Mouse (Mus musculus) thymus, adult 2 months (tissue): ENCODE results near the gene C2cd3. TPM values are rescaled to one million over a fixed set of nuclear protein-coding genes. Genes with fewer than 3 reads are reported as not detected.

Experiments
- DNase-seq: peaks from one replicate; pipeline ENCODE4 v3.0.0; 2021
- H3K27ac ChIP-seq: fragments of 200-500 bp; 2 replicates; pipeline ENCODE4 v1.5.1; 2012; ENCODE audit warnings: low read length, control low read depth; ENCODE audit not compliant: control insufficient read depth, insufficient read depth
- H3K27me3 ChIP-seq: fragments of 200-500 bp; 2 replicates; pipeline ENCODE4 v1.6.1; 2012; ENCODE audit warnings: mild to moderate bottlenecking, low read length, moderate library complexity, mixed read lengths; ENCODE audit not compliant: control insufficient read depth, insufficient read depth
- H3K36me3 ChIP-seq: fragments of 200-500 bp; 2 replicates; pipeline ENCODE4 v1.6.1; 2012; ENCODE audit warnings: mild to moderate bottlenecking, low read length, moderate library complexity; ENCODE audit not compliant: control insufficient read depth, insufficient read depth
- H3K4me1 ChIP-seq: fragments of 200-500 bp; replicated peaks from 2 replicates; pipeline ENCODE4 v1.6.1; 2012; ENCODE audit warnings: low read length; ENCODE audit not compliant: control insufficient read depth, insufficient read depth
- H3K4me3 ChIP-seq: fragments of 200-500 bp; 2 replicates; pipeline ENCODE4 v1.5.1; 2012; ENCODE audit warnings: mild to moderate bottlenecking, low read length, control low read depth, moderate library complexity; ENCODE audit not compliant: control insufficient read depth, insufficient read depth
- CTCF ChIP-seq: fragments of 200-500 bp; IDR thresholded peaks from 2 replicates; pipeline ENCODE4 v1.5.1; 2012; ENCODE audit warnings: mild to moderate bottlenecking, control low read depth, low read length, moderate library complexity, borderline replicate concordance; ENCODE audit not compliant: control insufficient read depth, poor library complexity, insufficient read depth; ENCODE audit errors: extremely low read depth
- POLR2A ChIP-seq: fragments of 200-500 bp; IDR thresholded peaks from 2 replicates; pipeline ENCODE4 v1.6.1; 2012; ENCODE audit warnings: mild to moderate bottlenecking, low read length, control low read depth, moderate library complexity; ENCODE audit not compliant: control insufficient read depth, poor library complexity, insufficient read depth; ENCODE audit errors: extremely low read depth
- WGBS: fragments of 180-500 bp; shearing (Covaris S2); methylation state at CpG from one replicate; pipeline ENCODE4 v1.1.7; 2018; 5-methylcytosine and 5-hydroxymethylcytosine counted together
- polyA plus RNA-seq: library from polyadenylated mRNA; depleted of rRNA; stranded (reverse); fragments of >200 nt; gene quantifications from 2 replicates; pipeline ENCODE4 v1.2.3, GENCODE M21; 2012; rRNA removed

Gene C2cd3
- polyA plus RNA-seq, 1 experiment: 52.2 TPM

- TF ChIP-seq CTCF (no peak), POLR2A (0 out of 2 replicates have a peak, but pooled peaks have one; percentile 44)
- H3K27ac ChIP-seq: no peak overlapping the region
- 7% methylated on average over 5 of the region's 5 CpGs for WGBS
- H3K36me3 ChIP-seq: peaks cover 23% of the 10 kb centered on the region
- no peak overlapping the region for H3K4me3 ChIP-seq
- H3K27me3 ChIP-seq: no peaks in the 10 kb centered on the region
- peak; percentile 32 for DNase-seq
- peaks cover 23% of the 10 kb centered on the region for H3K4me1 ChIP-seq
These were observed 131.0 kb downstream of the C2cd3 start for GRCm38 (mm10) chr7:100503076-100503475.

GRCm38 (mm10) chr7:100504740-100505487 is 132.9 kb downstream of the C2cd3 start:
- no peak for DNase-seq
- TF ChIP-seq CTCF: no peak
- TF ChIP-seq POLR2A: no peak
- Histone ChIP-seq H3K4me3 (no peak overlapping the region), H3K27me3 (no peaks in the 10 kb centered on the region), H3K4me1 (peaks cover 22% of the 10 kb centered on the region), H3K27ac (no peak overlapping the region), H3K36me3 (peaks cover 5% of the 10 kb centered on the region; the same call in 1 of the 2 replicates)
- WGBS: 74% methylated on average over 13 of the region's 13 CpGs

- no peaks in the 10 kb centered on the region for H3K27me3 ChIP-seq
- no peaks in the 10 kb centered on the region for H3K36me3 ChIP-seq
- no peak for DNase-seq
- TF ChIP-seq POLR2A (no peak), CTCF (no peak)
- H3K4me3 ChIP-seq: no peak overlapping the region
- peaks cover 26% of the 10 kb centered on the region for H3K4me1 ChIP-seq
- WGBS: 80% methylated on average over 4 of the region's 4 CpGs
- H3K27ac ChIP-seq: no peak overlapping the region
These were observed 134.5 kb downstream of the C2cd3 start for GRCm38 (mm10) chr7:100506494-100506893.

GRCm38 (mm10) chr7:100508670-100509069 is 136.6 kb downstream of the C2cd3 start:
- no peaks in the 10 kb centered on the region for H3K27me3 ChIP-seq
- TF ChIP-seq CTCF: no peak
- no peak for TF ChIP-seq POLR2A
- no peaks in the 10 kb centered on the region for H3K36me3 ChIP-seq
- WGBS: 33% methylated on average over 3 of the region's 3 CpGs
- no peak for DNase-seq
- H3K4me3 ChIP-seq: no peak overlapping the region
- H3K27ac ChIP-seq: no peak overlapping the region
- H3K4me1 ChIP-seq: peaks cover 16% of the 10 kb centered on the region

- Histone ChIP-seq H3K4me3 (no peak overlapping the region), H3K4me1 (peaks cover 10% of the 10 kb centered on the region)
These were observed 139.6 kb downstream of the C2cd3 start for GRCm38 (mm10) chr7:100511602-100512001.

GRCm38 (mm10) chr7:100514573-100514972 is 142.5 kb downstream of the C2cd3 start, which contains the start of gene Dnajb13:
Gene Dnajb13, minus strand, starts transcription at chr7:100514960.
- no peak for DNase-seq
- H3K36me3 ChIP-seq: no peaks in the 10 kb centered on the region
- no peaks in the 10 kb centered on the region for H3K27me3 ChIP-seq
- TF ChIP-seq POLR2A (no peak), CTCF (no peak)
- peaks cover 10% of the 10 kb centered on the region for H3K4me1 ChIP-seq
- H3K27ac ChIP-seq: no peak within 1 kb of the TSS
- WGBS: 78% methylated on average over 11 of the region's 11 CpGs
- no peak within 1 kb of the TSS for H3K4me3 ChIP-seq

More at GRCm38 (mm10) chr7:100511602-100512001, 139.6 kb downstream of the C2cd3 start:
- whole genome bisulfite sequencing: 70% methylated on average over 8 of the region's 8 CpGs
- no peak for TF ChIP-seq CTCF
- TF ChIP-seq POLR2A: no peak
- Histone ChIP-seq H3K36me3 (no peaks in the 10 kb centered on the region), H3K27me3 (no peaks in the 10 kb centered on the region), H3K27ac (no peak overlapping the region)
- DNase-seq: no peak

Other genes starting within 250 kb of the C2cd3 start
- 4.3 and 4.7 TPM in 2 replicates for gene Lipt2, start 213.0 kb upstream of the C2cd3 start, polyA plus RNA-seq
- gene Kcne3, start 195.7 kb upstream of the C2cd3 start, polyA plus RNA-seq: 0.97 and 1.7 TPM in 2 replicates
- 15.8 and 19.3 TPM in 2 replicates for gene Pgm2l1, start 144.8 kb upstream of the C2cd3 start, polyA plus RNA-seq
- 8.5 and 9.3 TPM in 2 replicates for gene P4ha3, start 86.7 kb upstream of the C2cd3 start, polyA plus RNA-seq
- gene Ppme1, start 74 bp downstream of the C2cd3 start, polyA plus RNA-seq: 152 and 153 TPM in 2 replicates
- 6.0 and 7.0 TPM in 2 replicates for gene Ucp3, start 100.8 kb downstream of the C2cd3 start, polyA plus RNA-seq
- 1,120 and 1,396 TPM in 2 replicates for gene Ucp2, start 121.1 kb downstream of the C2cd3 start, polyA plus RNA-seq
- gene Dnajb13, start 142.7 kb downstream of the C2cd3 start, polyA plus RNA-seq: 2.2 and 3.0 TPM in 2 replicates
- 9.1 and 10.1 TPM in 2 replicates for gene Coa4, start 164.8 kb downstream of the C2cd3 start, polyA plus RNA-seq
- 25.9 and 36.9 TPM in 2 replicates for gene Rab6a, start 235.2 kb downstream of the C2cd3 start, polyA plus RNA-seq
- gene Mrpl48, start 236.1 kb downstream of the C2cd3 start, polyA plus RNA-seq: 11.3 and 12.2 TPM in 2 replicates